Mouse (Mus musculus) heart, embryonic 15.5 days (tissue): ENCODE measurements around the gene Olfr1418. TPM values are rescaled to one million over a fixed set of nuclear protein-coding genes. Genes with fewer than 3 reads are reported as not detected.

Experiments used
- ATAC-seq: fragments of 200-750 bp; cut with Nextera tagmentation; replicated peaks from 2 replicates; pipeline ENCODE4 v1.8.0; 2017; ENCODE audit warnings: low read depth, moderate TSS enrichment; ENCODE audit not compliant: insufficient number of reproducible peaks, insufficient read depth, low FRiP score
- H3K27ac ChIP-seq: fragments of 300-500 bp; sonication (generic); 2 replicates; pipeline ENCODE4 v1.5.1; 2015; ENCODE audit warnings: mild to moderate bottlenecking, inconsistent platforms
- H3K27me3 ChIP-seq: fragments of 300-500 bp; sonication (generic); 2 replicates; pipeline ENCODE4 v1.6.1; 2015; ENCODE audit warnings: inconsistent platforms
- H3K36me3 ChIP-seq: fragments of 300-500 bp; sonication (generic); 2 replicates; pipeline ENCODE4 v1.6.1; 2015; ENCODE audit warnings: mild to moderate bottlenecking, inconsistent platforms
- H3K4me1 ChIP-seq: fragments of 300-500 bp; sonication (generic); replicated peaks from 2 replicates; pipeline ENCODE4 v1.6.1; 2015; ENCODE audit warnings: inconsistent platforms
- H3K4me2 ChIP-seq: fragments of 300-500 bp; sonication (generic); 2 replicates; pipeline ENCODE4 v1.6.1; 2015; ENCODE audit warnings: inconsistent platforms, mild to moderate bottlenecking, moderate library complexity
- H3K4me3 ChIP-seq: fragments of 300-500 bp; sonication (generic); 2 replicates; pipeline ENCODE4 v1.5.1; 2015; ENCODE audit warnings: mild to moderate bottlenecking, inconsistent platforms
- H3K9ac ChIP-seq: fragments of 300-500 bp; sonication (generic); 2 replicates; pipeline ENCODE4 v1.6.1; 2015; ENCODE audit warnings: mild to moderate bottlenecking, inconsistent platforms
- H3K9me3 ChIP-seq: fragments of 300-500 bp; sonication (generic); replicated peaks from 2 replicates; pipeline ENCODE4 v1.6.1; 2016; ENCODE audit warnings: inconsistent platforms
- WGBS: fragments of 180-500 bp; shearing (Covaris S2); methylation state at CpG from one replicate; pipeline ENCODE4 v1.1.7; 2015; ENCODE audit warnings: mixed read lengths; 5-methylcytosine and 5-hydroxymethylcytosine counted together
- polyA plus RNA-seq: library from polyadenylated mRNA; unstranded; fragments of >200 nt; fragmentation: Nextera tagmentation; extraction: Ambion mirVana; gene quantifications from 2 replicates; pipeline ENCODE4 v1.2.1, GENCODE M21; 2015

Olfr1418 gene
- polyA plus RNA-seq, 1 experiment from 2014 or later, result not detected

GRCm38 (mm10) chr19:11810003-11810758, 50.7 kb downstream of the Olfr1418 start:
- Histone ChIP-seq H3K27me3 (0 out of 2 replicates have a peak, but pooled peaks cover 3% of the 10 kb centered on the region), H3K9me3 (no peaks in the 10 kb centered on the region), H3K36me3 (no peaks in the 10 kb centered on the region), H3K9ac (no peak overlapping the region), H3K4me1 (peaks cover 8% of the 10 kb centered on the region), H3K4me2 (no peak overlapping the region), H3K4me3 (no peak overlapping the region), H3K27ac (no peak overlapping the region)
- WGBS, result 70% methylated on average over 5 of the region's 5 CpGs
- ATAC-seq, result no peak

- Histone ChIP-seq H3K36me3 (no peaks in the 10 kb centered on the region), H3K27me3 (no peaks in the 10 kb centered on the region), H3K4me2 (no peak overlapping the region), H3K9me3 (no peaks in the 10 kb centered on the region), H3K9ac (no peak overlapping the region), H3K4me1 (peaks cover 8% of the 10 kb centered on the region; the same call in 1 of the 2 replicates), H3K27ac (no peak overlapping the region), H3K4me3 (no peak overlapping the region)
- WGBS, result 81% methylated on average over 2 of the region's 2 CpGs
- no peak for ATAC-seq
Measured at GRCm38 (mm10) chr19:11808452-11808851, 52.4 kb downstream of the Olfr1418 start.

GRCm38 (mm10) chr19:11807822-11808221, 53.0 kb downstream of the Olfr1418 start:
- Histone ChIP-seq H3K4me1 (peaks cover 8% of the 10 kb centered on the region; the same call in 1 of the 2 replicates), H3K4me3 (no peak overlapping the region), H3K36me3 (no peaks in the 10 kb centered on the region), H3K9me3 (no peaks in the 10 kb centered on the region), H3K27ac (no peak overlapping the region), H3K4me2 (no peak overlapping the region), H3K27me3 (no peaks in the 10 kb centered on the region), H3K9ac (no peak overlapping the region)
- no peak for ATAC-seq
- 65% methylated on average over 6 of the region's 6 CpGs for WGBS

- no peak overlapping the region for H3K4me2 ChIP-seq
- WGBS, result 43% methylated on average over 2 of the region's 2 CpGs
- ATAC-seq, result no peak
- H3K9ac ChIP-seq, result no peak overlapping the region
- no peaks in the 10 kb centered on the region for H3K9me3 ChIP-seq
- H3K36me3 ChIP-seq, result no peaks in the 10 kb centered on the region
- no peaks in the 10 kb centered on the region for H3K27me3 ChIP-seq
- no peak overlapping the region for H3K4me3 ChIP-seq
- H3K27ac ChIP-seq, result no peak overlapping the region
- H3K4me1 ChIP-seq, result peaks cover 7% of the 10 kb centered on the region; the same call in 1 of the 2 replicates
Measured at GRCm38 (mm10) chr19:11807251-11807650, 53.6 kb downstream of the Olfr1418 start.

GRCm38 (mm10) chr19:11804423-11804822, 56.4 kb downstream of the Olfr1418 start:
- WGBS, result 67% methylated on average over 1 of the region's 1 CpGs
- Histone ChIP-seq H3K36me3 (no peaks in the 10 kb centered on the region), H3K27me3 (no peaks in the 10 kb centered on the region), H3K9me3 (no peaks in the 10 kb centered on the region), H3K4me1 (no peaks in the 10 kb centered on the region), H3K9ac (no peak overlapping the region), H3K4me3 (no peak overlapping the region), H3K27ac (no peak overlapping the region), H3K4me2 (no peak overlapping the region)
- no peak for ATAC-seq

Other genes with a start within 250 kb of the Olfr1418 start
- 0.05 TPM in 1 of 2 replicates, not detected in the other for gene Ms4a2, start 237.3 kb downstream of the Olfr1418 start, polyA plus RNA-seq
- 0.14 TPM in 1 of 2 replicates, not detected in the other for gene Ms4a3, start 220.2 kb downstream of the Olfr1418 start, polyA plus RNA-seq
- gene Oosp2, start 200.5 kb downstream of the Olfr1418 start, polyA plus RNA-seq, result not detected in 2 replicates
- gene Oosp1, start 169.9 kb downstream of the Olfr1418 start, polyA plus RNA-seq, result not detected in 2 replicates
- gene Oosp3, start 164.0 kb downstream of the Olfr1418 start, polyA plus RNA-seq, result not detected in 2 replicates
- not detected in 2 replicates for gene Gif, start 113.5 kb downstream of the Olfr1418 start, polyA plus RNA-seq
- 59.4 and 66.6 TPM in 2 replicates for gene Mrpl16, start 90.7 kb downstream of the Olfr1418 start, polyA plus RNA-seq
- 4.3 and 5.9 TPM in 2 replicates for gene Stx3, start 41.7 kb downstream of the Olfr1418 start, polyA plus RNA-seq
- gene Olfr1417, start 21.8 kb downstream of the Olfr1418 start, polyA plus RNA-seq, result not detected in 2 replicates
- gene Olfr1419, start 14.0 kb upstream of the Olfr1418 start, polyA plus RNA-seq, result not detected in 2 replicates
- gene Olfr1420, start 25.5 kb upstream of the Olfr1418 start, polyA plus RNA-seq, result 0.05 and 0.28 TPM in 2 replicates
- 17.2 and 17.3 TPM in 2 replicates for gene Patl1, start 51.3 kb upstream of the Olfr1418 start, polyA plus RNA-seq
- gene Osbp, start 104.9 kb upstream of the Olfr1418 start, polyA plus RNA-seq, result 4.3 and 4.4 TPM in 2 replicates
- 0.03 TPM in 1 of 2 replicates, not detected in the other for gene Olfr1423, start 180.3 kb upstream of the Olfr1418 start, polyA plus RNA-seq
- not detected in 2 replicates for gene Olfr1424, start 201.6 kb upstream of the Olfr1418 start, polyA plus RNA-seq
- gene Olfr1425, start 216.7 kb upstream of the Olfr1418 start, polyA plus RNA-seq, result not detected in 2 replicates
- not detected in 2 replicates for gene Olfr1426, start 230.9 kb upstream of the Olfr1418 start, polyA plus RNA-seq
- gene Olfr1427, start 242.3 kb upstream of the Olfr1418 start, polyA plus RNA-seq, result not detected in 2 replicates